Mouse (Mus musculus) heart, embryonic 11.5 days (tissue): ENCODE results near the gene Mpv17l2. TPM values are rescaled to one million over a fixed set of nuclear protein-coding genes. Genes with fewer than 3 reads are reported as not detected.

Experiments used
- ATAC-seq: fragments of 200-750 bp; cut with Nextera tagmentation; replicated peaks from 2 replicates; pipeline ENCODE4 v1.8.0; 2017; ENCODE audit warnings: moderate library complexity; ENCODE audit not compliant: insufficient number of reproducible peaks, low FRiP score, low TSS enrichment
- H3K27ac ChIP-seq: fragments of 300-500 bp; sonication (generic); 2 replicates; pipeline ENCODE4 v1.5.1; 2014; ENCODE audit warnings: mild to moderate bottlenecking, low read depth, low read length
- H3K27me3 ChIP-seq: fragments of 300-500 bp; sonication (generic); 2 replicates; pipeline ENCODE4 v1.6.1; 2014; ENCODE audit warnings: mild to moderate bottlenecking, low read length, mixed read lengths; ENCODE audit not compliant: control insufficient read depth, insufficient read depth
- H3K36me3 ChIP-seq: fragments of 300-500 bp; sonication (generic); 2 replicates; pipeline ENCODE4 v1.6.1; 2014; ENCODE audit warnings: mild to moderate bottlenecking, low read length, moderate library complexity, mixed read lengths; ENCODE audit not compliant: control insufficient read depth, insufficient read depth
- H3K4me1 ChIP-seq: fragments of 300-500 bp; sonication (generic); 2 replicates; pipeline ENCODE4 v1.6.1; 2014; ENCODE audit warnings: low read length; ENCODE audit not compliant: control insufficient read depth, insufficient read depth
- H3K4me2 ChIP-seq: fragments of 300-500 bp; sonication (generic); 2 replicates; pipeline ENCODE4 v1.6.1; 2014; ENCODE audit warnings: mild to moderate bottlenecking, moderate library complexity
- H3K4me3 ChIP-seq: fragments of 300-500 bp; sonication (generic); 2 replicates; pipeline ENCODE4 v1.5.1; 2014; ENCODE audit warnings: low read depth, low read length
- H3K9ac ChIP-seq: fragments of 300-500 bp; sonication (generic); 2 replicates; pipeline ENCODE4 v1.6.1; 2014; ENCODE audit warnings: mild to moderate bottlenecking, low read depth, low read length, moderate library complexity
- H3K9me3 ChIP-seq: fragments of 300-500 bp; sonication (generic); replicated peaks from 2 replicates; pipeline ENCODE4 v1.6.1; 2016; ENCODE audit warnings: low read length; ENCODE audit not compliant: control insufficient read depth
- WGBS: fragments of 180-500 bp; shearing (Covaris S2); extraction: QIAGEN DNeasy Blood & Tissue Kit; methylation state at CpG from one replicate; pipeline ENCODE4 v1.1.7; 2014; ENCODE audit not compliant: insufficient replicate concordance; 5-methylcytosine and 5-hydroxymethylcytosine counted together
- polyA plus RNA-seq: library from polyadenylated mRNA; unstranded; fragments of >200 nt; fragmentation: Nextera tagmentation; extraction: Ambion mirVana; gene quantifications from 2 replicates; pipeline ENCODE4 v1.2.1, GENCODE M21; 2014

The Mpv17l2 gene
- 42.5 and 42.6 TPM in 2 replicates for polyA plus RNA-seq

DNA sequence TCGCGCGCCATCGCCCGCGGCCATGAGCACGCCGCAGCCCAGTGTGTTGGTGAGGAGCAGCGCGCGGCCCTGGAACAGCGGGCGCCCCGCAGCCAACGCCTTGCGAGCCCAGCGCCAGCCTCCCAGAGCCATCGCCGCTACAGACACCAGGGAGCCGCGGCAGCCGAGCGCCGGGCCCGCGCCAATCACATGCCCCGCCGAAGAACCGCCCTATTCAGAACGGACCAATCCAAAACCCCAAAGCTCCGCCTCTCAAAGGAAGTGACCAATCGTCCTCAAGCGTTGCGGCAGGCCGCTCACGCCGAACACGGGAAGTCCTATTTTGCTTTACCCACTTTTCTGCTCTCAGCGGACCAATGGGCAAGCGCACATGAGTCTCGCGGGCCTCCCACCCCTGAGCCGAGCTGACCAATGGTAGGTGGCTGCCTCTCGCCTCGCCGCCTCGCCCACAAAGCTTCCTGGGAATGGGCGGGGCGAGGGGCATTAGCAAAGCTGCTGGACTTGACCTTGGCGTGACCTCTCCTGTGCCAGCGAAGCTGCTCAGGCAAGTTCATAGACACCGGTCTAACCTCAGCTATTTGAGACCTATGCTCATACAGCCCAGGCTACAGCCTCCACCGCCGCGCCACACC lies at the start of gene Mpv17l2:
Gene Mpv17l2 (minus strand): TSS at position 172 of the 632 bp plus-strand sequence.
- H3K9me3 ChIP-seq = no peaks in the 10 kb centered on the region
- H3K27me3 ChIP-seq = 0 out of 2 replicates have a peak, but pooled peaks cover 4% of the 10 kb centered on the region
- peak within 1 kb of the TSS; percentile 75 for H3K27ac ChIP-seq
- peak within 1 kb of the TSS; percentile 99 for H3K4me2 ChIP-seq
- 1% methylated on average over 55 of the region's 55 CpGs for WGBS
- peak; percentile 92 for ATAC-seq
- peak within 1 kb of the TSS; percentile 84 for H3K9ac ChIP-seq
- peaks cover 20% of the 10 kb centered on the region for H3K4me1 ChIP-seq
- peak within 1 kb of the TSS; percentile 74 for H3K4me3 ChIP-seq
- peaks cover 3% of the 10 kb centered on the region; the same call in 1 of the 2 replicates for H3K36me3 ChIP-seq

DNA sequence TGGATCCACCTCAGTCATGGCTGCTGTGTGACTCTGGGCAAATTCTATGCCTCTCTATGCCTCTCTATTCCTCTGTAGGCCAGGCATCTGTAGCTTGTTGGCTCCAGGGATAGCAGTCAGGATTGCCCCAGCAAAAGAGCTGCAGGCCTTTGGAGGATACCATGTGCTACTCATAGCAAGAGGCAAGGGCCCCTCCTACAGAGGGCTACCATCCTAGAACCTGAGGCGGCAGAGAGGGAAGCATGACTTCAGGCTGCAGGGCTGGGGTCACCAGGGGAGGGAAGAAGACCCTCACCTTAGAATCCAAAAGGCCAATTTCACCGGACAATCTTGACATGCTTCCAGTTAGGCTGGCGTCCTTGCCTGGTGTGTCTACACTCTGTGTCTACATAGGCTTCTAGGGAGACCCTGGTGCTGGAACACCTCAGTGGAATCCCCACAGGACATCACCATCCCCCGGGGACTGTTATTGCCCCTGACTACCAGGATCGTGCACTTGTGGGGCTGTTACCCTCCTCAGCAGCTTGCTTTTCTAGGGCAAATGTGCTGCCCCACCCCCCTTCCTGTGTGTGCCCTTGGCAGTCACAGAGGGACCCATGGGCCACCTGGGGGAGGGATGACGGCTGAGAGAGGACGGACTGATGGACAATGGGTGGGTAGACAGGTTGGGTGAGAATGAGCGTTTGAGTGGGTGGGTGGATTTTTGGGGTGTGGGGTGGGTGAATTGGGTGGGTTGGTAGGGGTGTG lies 48.4 kb upstream of the Mpv17l2 start:
- ATAC-seq = no peak
- Histone ChIP-seq H3K36me3 (no peaks in the 10 kb centered on the region), H3K4me3 (no peak overlapping the region), H3K9ac (no peak overlapping the region), H3K4me1 (peaks cover 5% of the 10 kb centered on the region; the same call in 1 of the 2 replicates), H3K27ac (no peak overlapping the region), H3K27me3 (peaks cover 45% of the 10 kb centered on the region), H3K9me3 (no peaks in the 10 kb centered on the region), H3K4me2 (no peak overlapping the region)
- 76% methylated on average over 8 of the region's 8 CpGs for WGBS

DNA sequence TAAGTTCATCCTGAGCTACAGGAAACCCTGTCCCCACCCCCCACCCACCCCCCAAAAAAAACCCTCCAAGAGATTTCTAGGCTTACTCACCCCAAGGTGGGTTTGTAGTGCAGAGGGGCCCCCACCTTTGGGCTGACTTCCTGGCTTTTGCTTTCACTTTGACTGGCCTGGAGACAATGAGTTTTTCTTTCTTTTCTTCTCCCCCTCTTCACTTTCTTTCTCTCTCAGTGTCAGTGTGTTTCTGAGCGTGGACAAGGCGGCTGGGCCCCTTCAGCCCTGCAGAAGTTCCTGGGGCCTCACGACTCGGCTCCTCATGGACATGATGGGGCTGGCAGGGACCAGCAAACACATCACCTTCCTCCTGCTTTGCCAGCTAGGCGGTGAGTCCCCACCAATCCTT lies 47.5 kb upstream of the Mpv17l2 start, which contains the start of gene Il12rb1:
Gene Il12rb1 (plus strand): TSS at position 211 of the 400 bp plus-strand sequence.
- Histone ChIP-seq H3K9me3 (no peaks in the 10 kb centered on the region), H3K9ac (no peak within 1 kb of the TSS), H3K36me3 (no peaks in the 10 kb centered on the region), H3K4me3 (no peak within 1 kb of the TSS), H3K4me1 (peaks cover 12% of the 10 kb centered on the region; the same call in 1 of the 2 replicates), H3K27me3 (peaks cover 47% of the 10 kb centered on the region), H3K27ac (no peak within 1 kb of the TSS), H3K4me2 (no peak within 1 kb of the TSS)
- 68% methylated on average over 5 of the region's 5 CpGs for WGBS
- ATAC-seq = no peak

DNA sequence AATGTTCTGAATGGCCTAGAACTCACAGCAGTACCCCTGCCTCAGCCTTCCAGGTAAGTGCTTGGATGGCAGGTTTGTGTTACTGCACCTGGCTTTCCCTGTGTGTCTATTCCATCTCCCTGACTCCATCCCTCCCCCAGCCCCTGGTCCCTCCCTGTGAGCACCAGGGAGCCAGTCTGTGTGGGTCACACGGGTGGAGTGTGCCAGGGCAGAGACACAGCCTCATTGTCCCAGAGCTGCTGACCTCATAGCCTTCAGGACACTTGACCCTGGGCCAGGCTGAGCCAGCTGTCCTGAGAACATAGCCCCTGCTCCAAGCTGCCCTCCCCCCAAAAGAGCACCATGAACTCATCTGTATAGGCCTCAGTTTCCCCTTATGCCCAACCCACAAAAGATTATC lies 46.6 kb upstream of the Mpv17l2 start:
- H3K27me3 ChIP-seq = peaks cover 49% of the 10 kb centered on the region
- no peaks in the 10 kb centered on the region for H3K9me3 ChIP-seq
- no peak overlapping the region for H3K4me2 ChIP-seq
- no peak overlapping the region for H3K27ac ChIP-seq
- H3K4me3 ChIP-seq = no peak overlapping the region
- H3K9ac ChIP-seq = no peak overlapping the region
- H3K4me1 ChIP-seq = peaks cover 12% of the 10 kb centered on the region; the same call in 1 of the 2 replicates
- H3K36me3 ChIP-seq = no peaks in the 10 kb centered on the region
- no peak for ATAC-seq
- 32% methylated on average over 1 of the region's 1 CpGs for WGBS

DNA sequence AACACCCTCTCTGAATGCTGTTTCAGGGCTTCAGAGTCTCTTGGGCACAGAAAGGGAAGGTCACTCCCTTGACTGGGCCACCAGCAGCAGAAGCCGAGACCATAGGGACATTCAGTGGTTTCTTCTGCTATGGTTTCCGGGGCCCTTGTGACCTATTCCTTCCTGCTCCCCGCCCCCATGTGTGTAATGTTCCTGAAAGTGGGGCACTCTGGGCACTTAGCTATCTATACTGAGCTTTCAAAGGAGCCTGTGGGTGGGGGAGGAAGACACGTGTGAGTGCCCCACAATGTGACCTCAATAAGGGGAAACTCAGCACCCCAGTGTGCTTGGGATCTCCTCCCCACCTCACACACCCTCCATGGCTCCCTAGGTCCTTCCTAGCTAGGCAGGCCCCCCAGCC lies 45.8 kb upstream of the Mpv17l2 start:
- H3K4me3 ChIP-seq = no peak overlapping the region
- H3K4me1 ChIP-seq = peaks cover 12% of the 10 kb centered on the region; the same call in 1 of the 2 replicates
- H3K9ac ChIP-seq = no peak overlapping the region
- H3K9me3 ChIP-seq = no peaks in the 10 kb centered on the region
- no peak overlapping the region for H3K4me2 ChIP-seq
- peaks cover 55% of the 10 kb centered on the region for H3K27me3 ChIP-seq
- H3K36me3 ChIP-seq = no peaks in the 10 kb centered on the region
- no peak for ATAC-seq
- WGBS = 66% methylated on average over 4 of the region's 4 CpGs
- H3K27ac ChIP-seq = no peak overlapping the region

DNA sequence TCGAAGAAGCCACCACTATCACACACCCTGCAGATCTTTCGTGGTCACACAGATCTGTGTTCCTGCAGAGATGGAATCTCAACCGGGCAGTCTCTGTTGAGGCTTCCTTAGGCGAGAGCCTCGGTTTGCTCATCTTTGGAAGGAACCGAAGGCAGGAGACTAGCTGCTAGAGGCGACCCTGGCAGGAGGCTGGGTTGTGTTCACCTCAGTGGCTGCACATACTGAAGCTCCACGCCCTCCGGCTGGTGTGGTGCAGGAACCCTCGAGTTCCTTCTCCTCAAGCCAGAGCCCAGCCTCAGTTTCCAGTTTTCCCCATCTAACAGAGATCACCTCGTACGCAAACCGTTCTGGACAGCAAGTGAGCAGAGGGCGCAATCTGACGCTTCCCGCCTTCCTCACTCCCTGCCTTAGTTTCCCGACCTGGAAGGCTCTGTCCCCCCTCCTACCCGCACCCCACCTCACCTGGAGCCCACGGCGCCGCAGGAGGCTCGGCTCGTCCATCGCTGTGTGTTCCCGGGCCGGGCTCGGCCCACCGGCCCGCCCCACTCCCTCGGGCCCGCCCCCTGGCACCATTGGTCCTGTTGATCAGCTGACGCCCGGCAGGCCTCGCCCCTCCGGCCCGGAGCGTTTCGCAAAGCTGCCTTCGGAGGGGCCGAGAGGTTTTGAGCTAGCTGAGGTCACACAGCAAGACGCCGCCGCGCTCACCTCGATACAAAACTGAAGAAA lies 43.9 kb upstream of the Mpv17l2 start, which contains the start of gene Mast3:
Gene Mast3 (minus strand): TSS at position 574 of the 726 bp plus-strand sequence.
- WGBS = 2% methylated on average over 45 of the region's 45 CpGs
- Histone ChIP-seq H3K36me3 (no peaks in the 10 kb centered on the region), H3K27ac (0 out of 2 replicates have a peak within 1 kb of the TSS, but pooled peaks have one; percentile 3), H3K4me1 (peaks cover 12% of the 10 kb centered on the region; the same call in 1 of the 2 replicates), H3K9ac (peak within 1 kb of the TSS; percentile 49; the same call in 1 of the 2 replicates), H3K9me3 (no peaks in the 10 kb centered on the region), H3K27me3 (peaks cover 63% of the 10 kb centered on the region), H3K4me3 (peak within 1 kb of the TSS; percentile 53), H3K4me2 (peak within 1 kb of the TSS; percentile 78)
- peak; percentile 87 for ATAC-seq

DNA sequence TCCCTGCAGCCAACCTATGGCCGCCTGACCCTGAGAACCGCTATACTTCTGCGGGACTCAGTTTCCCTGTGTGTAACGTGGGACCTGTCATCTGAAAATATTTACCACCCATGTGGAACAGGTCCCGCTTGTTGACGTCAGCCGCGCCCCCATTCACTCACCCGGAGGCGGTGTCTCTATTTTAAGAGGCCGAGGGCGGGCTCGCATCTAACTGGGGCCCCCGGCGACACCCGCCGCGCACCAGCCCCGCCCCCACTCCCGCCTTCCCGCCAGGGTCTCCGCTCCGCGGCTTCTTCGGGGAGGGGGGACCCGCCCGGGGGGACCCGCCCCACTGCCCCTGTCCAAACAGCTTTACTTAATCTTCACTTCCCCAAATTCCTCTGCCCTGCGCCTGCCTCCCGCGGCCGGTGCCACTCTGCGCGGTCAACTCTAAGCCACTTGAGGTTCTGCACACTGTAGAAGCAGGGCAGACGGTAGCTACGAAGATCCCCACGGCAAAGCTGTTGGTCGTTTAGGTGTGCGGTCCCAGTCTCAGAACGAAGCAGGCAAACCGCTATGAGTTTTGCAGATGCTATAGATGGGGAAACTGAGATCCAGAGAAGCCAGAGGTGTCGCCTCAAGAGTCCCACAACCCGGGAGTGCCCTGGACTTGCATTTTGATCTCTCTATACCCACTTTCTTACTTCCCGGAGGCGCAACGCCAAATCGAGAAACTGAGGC lies 43.2 kb upstream of the Mpv17l2 start:
- Histone ChIP-seq H3K4me2 (peak overlapping the region; percentile 78), H3K27ac (0 out of 2 replicates have a peak overlapping the region, but pooled peaks have one; percentile 3), H3K27me3 (peaks cover 65% of the 10 kb centered on the region), H3K9me3 (no peaks in the 10 kb centered on the region), H3K36me3 (no peaks in the 10 kb centered on the region), H3K4me1 (peaks cover 12% of the 10 kb centered on the region; the same call in 1 of the 2 replicates), H3K4me3 (peak overlapping the region; percentile 53), H3K9ac (peak overlapping the region; percentile 49; the same call in 1 of the 2 replicates)
- 1% methylated on average over 47 of the region's 47 CpGs for WGBS
- peak; percentile 27; the same call in 1 of the 2 replicates for ATAC-seq
